Mouse (Mus musculus) MEL (cell line): ENCODE measurements around the gene Stx5a. TPM values are rescaled to one million over a fixed set of nuclear protein-coding genes. Genes with fewer than 3 reads are reported as not detected.

Experiments used
- DNase-seq: peaks from one replicate; pipeline ENCODE4 v3.0.0; 2011; ENCODE audit warnings: low read depth, low spot score
- H3K27ac ChIP-seq: 2 replicates; pipeline ENCODE4 v1.5.1; 2012; ENCODE audit warnings: low read depth, mild to moderate bottlenecking, control low read depth, low read length, moderate library complexity; ENCODE audit not compliant: control insufficient read depth
- H3K27me3 ChIP-seq, 2 experiments: fragments of 150-350 bp in 1 of 2; sonication (generic) in 1 of 2; 2 replicates each; pipeline ENCODE4 v1.6.1; 2012; ENCODE audit warnings: low read length in 2 of 2, mild to moderate bottlenecking in 2 of 2, improper control_type of control experiment in 1 of 2, moderate library complexity in 1 of 2; ENCODE audit not compliant: insufficient read depth in 2 of 2, control insufficient read depth in 1 of 2
- H3K36me3 ChIP-seq, 2 experiments: 2 replicates each; pipeline ENCODE4 v1.6.1; 2012 to 2014; ENCODE audit warnings: low read length in 2 of 2, improper control_type of control experiment in 1 of 2, inconsistent platforms in 1 of 2, mild to moderate bottlenecking in 1 of 2; ENCODE audit not compliant: insufficient read depth in 2 of 2, control insufficient read depth in 1 of 2
- H3K4me1 ChIP-seq, 2 experiments: fragments of 150-350 bp in 1 of 2; sonication (generic) in 1 of 2; 2 replicates each; pipeline ENCODE4 v1.6.1; 2012; ENCODE audit warnings: low read length in 2 of 2, improper control_type of control experiment in 1 of 2, mild to moderate bottlenecking in 1 of 2; ENCODE audit not compliant: insufficient read depth in 2 of 2, control insufficient read depth in 1 of 2
- H3K4me3 ChIP-seq, 2 experiments: fragments of 150-350 bp in 1 of 2; sonication (generic) in 1 of 2; 2 replicates each; pipeline ENCODE4 v1.5.1; 2012; ENCODE audit warnings: low read depth in 2 of 2, low read length in 2 of 2, mild to moderate bottlenecking in 2 of 2, moderate library complexity in 2 of 2, control low read depth in 1 of 2, improper control_type of control experiment in 1 of 2; ENCODE audit not compliant: control insufficient read depth in 1 of 2, insufficient read depth in 1 of 2
- H3K79me2 ChIP-seq: 2 replicates; pipeline ENCODE4 v1.6.1; 2012; ENCODE audit warnings: mild to moderate bottlenecking, low read length, moderate library complexity; ENCODE audit not compliant: control insufficient read depth, poor library complexity, insufficient read depth
- H3K9ac ChIP-seq: 2 replicates; pipeline ENCODE4 v1.6.1; 2012; ENCODE audit warnings: low read depth, mild to moderate bottlenecking, control low read depth, low read length, moderate library complexity; ENCODE audit not compliant: control insufficient read depth, poor library complexity, severe bottlenecking
- H3K9me3 ChIP-seq: fragments of 150-350 bp; sonication (generic); replicated peaks from 2 replicates; pipeline ENCODE4 v1.6.1; 2012; ENCODE audit warnings: mild to moderate bottlenecking, low read length, improper control_type of control experiment, moderate library complexity; ENCODE audit not compliant: insufficient read depth
- BHLHE40 ChIP-seq: IDR thresholded peaks from 2 replicates; pipeline ENCODE4 v1.6.1; 2012; ENCODE audit warnings: low read depth, mild to moderate bottlenecking, inconsistent platforms, low read length, improper control_type of control experiment, borderline replicate concordance
- CHD1 ChIP-seq: IDR thresholded peaks from 2 replicates; pipeline ENCODE4 v1.6.1; 2012; ENCODE audit warnings: low read depth, mild to moderate bottlenecking, inconsistent platforms, low read length, improper control_type of control experiment
- CHD2 ChIP-seq: IDR thresholded peaks from 2 replicates; pipeline ENCODE4 v1.6.1; 2011; ENCODE audit warnings: low read length, improper control_type of control experiment
- E2F4 ChIP-seq: IDR thresholded peaks from 2 replicates; pipeline ENCODE4 v1.6.1; 2011; ENCODE audit warnings: low read depth, low read length, improper control_type of control experiment, borderline replicate concordance
- ETS1 ChIP-seq: IDR thresholded peaks from 2 replicates; pipeline ENCODE4 v1.6.1; 2012; ENCODE audit warnings: low read depth, mild to moderate bottlenecking, inconsistent platforms, low read length, improper control_type of control experiment, moderate library complexity
- HCFC1 ChIP-seq: IDR thresholded peaks from 2 replicates; pipeline ENCODE4 v1.6.1; 2012; ENCODE audit warnings: low read depth, mild to moderate bottlenecking, inconsistent platforms, low read length, improper control_type of control experiment, moderate library complexity
- JUND ChIP-seq: IDR thresholded peaks from 2 replicates; pipeline ENCODE4 v1.6.1; 2011; ENCODE audit warnings: low read depth, mild to moderate bottlenecking, improper control_type of control experiment, low read length
- MAX ChIP-seq: IDR thresholded peaks from 2 replicates; pipeline ENCODE4 v1.6.1; 2011; ENCODE audit warnings: low read length, improper control_type of control experiment
- MAZ ChIP-seq: IDR thresholded peaks from 2 replicates; pipeline ENCODE4 v1.6.1; 2012; ENCODE audit warnings: low read depth, mild to moderate bottlenecking, inconsistent platforms, low read length, improper control_type of control experiment
- MXI1 ChIP-seq: IDR thresholded peaks from 2 replicates; pipeline ENCODE4 v1.6.1; 2011; ENCODE audit warnings: mild to moderate bottlenecking, low read depth, low read length, improper control_type of control experiment
- MYC ChIP-seq: IDR thresholded peaks from 2 replicates; pipeline ENCODE4 v1.6.1; 2011; ENCODE audit warnings: low read depth, mild to moderate bottlenecking, low read length, improper control_type of control experiment, moderate library complexity
- NELFE ChIP-seq: IDR thresholded peaks from 2 replicates; pipeline ENCODE4 v1.6.1; 2011; ENCODE audit warnings: low read depth, low read length, improper control_type of control experiment
- NRF1 ChIP-seq: IDR thresholded peaks from 2 replicates; pipeline ENCODE4 v1.6.1; 2014; ENCODE audit warnings: low read depth, mild to moderate bottlenecking, inconsistent platforms, low read length, improper control_type of control experiment, moderate library complexity; ENCODE audit not compliant: poor library complexity, insufficient read depth, severe bottlenecking
- POLR2A ChIP-seq, 2 experiments: IDR thresholded peaks; 2 replicates each; pipeline ENCODE4 v1.6.1; 2011 to 2012; ENCODE audit warnings: low read length in 2 of 2, mild to moderate bottlenecking in 2 of 2, control low read depth in 1 of 2, improper control_type of control experiment in 1 of 2, low read depth in 1 of 2, moderate library complexity in 1 of 2; ENCODE audit not compliant: control insufficient read depth in 1 of 2, insufficient read depth in 1 of 2, poor library complexity in 1 of 2
- SIN3A ChIP-seq: IDR thresholded peaks from 2 replicates; pipeline ENCODE4 v1.6.1; 2012; ENCODE audit warnings: low read length, improper control_type of control experiment, inconsistent platforms
- SMC3 ChIP-seq: IDR thresholded peaks from 2 replicates; pipeline ENCODE4 v1.6.1; 2011; ENCODE audit warnings: low read depth, low read length, improper control_type of control experiment
- TAL1 ChIP-seq: IDR thresholded peaks from 2 replicates; pipeline ENCODE4 v1.6.1; 2012; ENCODE audit warnings: mild to moderate bottlenecking, inconsistent platforms, low read length, moderate library complexity, mixed read lengths
- TBP ChIP-seq: IDR thresholded peaks from 2 replicates; pipeline ENCODE4 v1.8.0; 2011; ENCODE audit warnings: low read depth, low read length, improper control_type of control experiment
- TCF12 ChIP-seq: IDR thresholded peaks from 2 replicates; pipeline ENCODE4 v1.6.1; 2014; ENCODE audit warnings: low read depth, mild to moderate bottlenecking, inconsistent platforms, low read length, improper control_type of control experiment, moderate library complexity
- UBTF ChIP-seq: IDR thresholded peaks from 2 replicates; pipeline ENCODE4 v1.6.1; 2012; ENCODE audit warnings: low read depth, mild to moderate bottlenecking, inconsistent platforms, low read length, improper control_type of control experiment, moderate library complexity, borderline replicate concordance; ENCODE audit not compliant: insufficient read depth
- USF1 ChIP-seq: IDR thresholded peaks from 2 replicates; pipeline ENCODE4 v1.6.1; 2014; ENCODE audit warnings: low read depth, mild to moderate bottlenecking, inconsistent platforms, low read length, improper control_type of control experiment, moderate library complexity
- USF2 ChIP-seq, 2 experiments: IDR thresholded peaks; 2 replicates each; pipeline ENCODE4 v1.6.1; 2011 to 2012; ENCODE audit warnings: improper control_type of control experiment in 2 of 2, low read length in 2 of 2, borderline replicate concordance in 1 of 2, inconsistent platforms in 1 of 2, low read depth in 1 of 2, mild to moderate bottlenecking in 1 of 2; ENCODE audit not compliant: insufficient read depth in 1 of 2
- ZMIZ1 ChIP-seq: IDR thresholded peaks from 2 replicates; pipeline ENCODE4 v1.6.1; 2012; ENCODE audit warnings: low read depth, mild to moderate bottlenecking, inconsistent platforms, low read length, improper control_type of control experiment, moderate library complexity
- ZNF384 ChIP-seq: IDR thresholded peaks from 2 replicates; pipeline ENCODE4 v1.6.1; 2012; ENCODE audit warnings: low read depth, mild to moderate bottlenecking, inconsistent platforms, low read length, improper control_type of control experiment
- polyA plus RNA-seq, 2 experiments: library from polyadenylated mRNA; stranded (reverse) in 1 of 2; unstranded in 1 of 2; fragments of >175 nt in 1 of 2; fragments of >200 nt in 1 of 2; gene quantifications; 2 replicates each; pipeline versions ENCODE4 v1.2.1 to v1.2.4; 2012; ENCODE audit warnings: low replicate concordance in 2 of 2, low read depth in 1 of 2; ENCODE audit not compliant: insufficient read length in 2 of 2, insufficient read depth in 1 of 2, missing spikeins in 1 of 2
- total RNA-seq: library from RNA; depleted of rRNA; stranded (reverse); fragments of 300-350 nt; gene quantifications from 2 replicates; pipeline ENCODE4 v1.2.3, GENCODE M21; 2012

Stx5a gene
- total and polyA plus RNA-seq, 3 experiments = 28.7 to 50.0 TPM; not detected in 1

DNA sequence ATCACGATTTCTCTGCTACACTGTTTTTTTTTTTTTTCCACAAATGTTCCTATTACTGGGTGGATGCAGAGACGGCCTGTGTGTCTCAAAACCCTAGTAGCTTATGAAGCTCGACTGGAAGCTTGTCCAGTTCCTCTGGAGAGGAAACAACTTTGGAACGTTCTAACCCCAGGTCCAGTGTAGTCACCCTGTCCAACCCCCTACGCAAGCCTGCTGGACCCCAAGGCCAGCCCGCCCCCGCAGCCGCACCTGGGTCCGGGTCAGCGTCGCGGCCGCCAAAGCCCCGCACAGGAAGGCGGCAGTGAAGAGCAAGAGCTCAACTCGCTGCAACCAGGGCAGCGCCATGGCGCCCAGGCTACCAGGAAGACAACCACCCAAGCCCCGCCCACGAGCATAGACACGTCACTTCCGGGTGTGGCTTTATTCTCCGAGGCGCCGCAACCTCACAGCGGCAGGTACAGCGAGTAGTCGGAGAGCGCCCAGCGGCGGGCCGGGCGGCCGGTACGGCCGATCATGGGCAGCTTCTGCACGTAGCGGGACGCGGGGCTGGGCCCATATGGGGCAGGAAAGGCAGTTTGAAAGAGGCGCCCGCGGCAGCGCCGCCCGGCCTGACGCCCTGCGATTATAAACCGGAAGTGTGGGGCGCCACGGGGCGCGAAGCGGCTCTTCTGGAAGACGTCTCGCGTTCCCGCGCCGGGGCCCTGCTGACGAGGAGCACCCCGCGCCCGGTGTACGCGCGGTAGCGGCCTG, 33.0 kb downstream of the Stx5a start, which contains the start of gene Tmem179b (continued):
- peak; percentile 98 for TF ChIP-seq NELFE
- TF ChIP-seq TCF12 = peak; percentile 55; the same call in 1 of the 2 replicates
- peak; percentile 88 for TF ChIP-seq MAX
- no peak for TF ChIP-seq CHD2

- H3K79me2 ChIP-seq = peaks cover 21% of the 10 kb centered on the region
- peak overlapping the region; percentile 73 to 84 for H3K4me3 ChIP-seq
- peak overlapping the region; percentile 99 for H3K9ac ChIP-seq
- no peaks in the 10 kb centered on the region for H3K27me3 ChIP-seq
- peak; percentile 52 for DNase-seq
- H3K27ac ChIP-seq = peak overlapping the region; percentile 95
- H3K4me1 ChIP-seq = peaks cover 0 to 14% of the 10 kb centered on the region in 2 experiments; a peak in 2 of 4 replicates
- TF ChIP-seq CHD1 = peak; percentile 77; the same call in 1 of the 2 replicates
- no peak for TF ChIP-seq MXI1
- no peaks in the 10 kb centered on the region for H3K9me3 ChIP-seq
- peaks cover 8 to 19% of the 10 kb centered on the region in 2 experiments for H3K36me3 ChIP-seq
These were observed 33.8 kb downstream of the Stx5a start for GRCm38 (mm10) chr19:8774951-8775421.

DNA sequence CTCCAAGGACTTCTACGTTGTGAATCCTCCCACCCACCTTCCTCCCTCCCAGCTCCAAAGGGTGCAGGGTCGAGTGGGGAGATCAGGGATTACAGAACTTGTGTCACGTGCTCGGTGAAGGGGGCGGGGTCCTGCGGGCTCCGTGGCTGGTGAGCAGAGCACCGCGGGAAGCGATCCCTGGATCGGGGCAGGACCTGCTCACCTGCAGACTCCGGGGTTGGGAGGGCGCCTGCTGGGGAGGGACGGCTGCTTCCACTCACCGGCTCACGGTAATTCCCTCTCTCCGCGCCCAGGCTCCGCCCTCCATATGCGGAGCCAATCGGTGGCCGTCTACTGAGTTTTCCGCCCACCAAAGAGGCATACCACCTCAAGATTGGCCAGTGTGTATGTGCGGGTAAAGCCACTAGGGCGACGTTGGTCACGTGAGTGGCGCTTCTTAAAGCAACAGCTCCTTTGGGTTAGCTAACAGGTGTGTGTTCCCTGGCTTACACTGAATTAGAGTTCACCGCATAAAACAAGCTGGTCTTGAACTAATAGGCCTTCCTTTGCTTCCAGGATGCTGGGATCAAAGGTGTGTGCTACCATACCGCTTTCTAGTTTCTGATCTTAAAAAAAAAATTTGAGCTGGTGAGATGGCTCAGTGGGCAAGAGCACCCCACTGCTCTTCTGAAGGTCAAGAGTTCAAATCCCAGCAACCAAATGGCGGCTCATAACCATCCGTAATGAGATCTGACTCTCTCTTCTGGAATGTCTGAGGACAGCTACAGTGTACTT, 45.0 kb downstream of the Stx5a start, which contains the start of gene Taf6l:
TSS of gene Taf6l (minus strand) at position 410 of the 774 bp plus-strand sequence.
- H3K4me3 ChIP-seq = peak within 1 kb of the TSS; percentile 72 to 73
- peak within 1 kb of the TSS; percentile 72 for H3K9ac ChIP-seq
- H3K27ac ChIP-seq = peak within 1 kb of the TSS; percentile 31
- peaks cover 0 to 4% of the 10 kb centered on the region in 2 experiments; a peak in 1 of 4 replicates for H3K36me3 ChIP-seq
- H3K9me3 ChIP-seq = no peaks in the 10 kb centered on the region
- no peaks in the 10 kb centered on the region; the same call in 1 of the 2 replicates for H3K79me2 ChIP-seq
- peaks cover 3 to 7% of the 10 kb centered on the region in 2 experiments; a peak in 1 of 4 replicates for H3K4me1 ChIP-seq
- no peaks in the 10 kb centered on the region for H3K27me3 ChIP-seq
- DNase-seq = peak; percentile 98
- TF ChIP-seq ZMIZ1 (peak; percentile 82), USF1 (peak; percentile 95), NRF1 (no peak), TBP (peak; percentile 98), TAL1 (no peak), SIN3A (peak; percentile 94), UBTF (no peak), HCFC1 (peak; percentile 81), POLR2A (IDR thresholded peaks at IDR 0.05; ENCODE audit: control insufficient read depth in 1 of 2, insufficient read depth in 1 of 2, low read depth in 1 of 2, low read length in 2 of 2, poor library complexity in 1 of 2) (peak; percentile 65 to 80; a peak in 3 of 4 replicates), MXI1 (peak; percentile 93), E2F4 (no peak; the same call in 1 of the 2 replicates), CHD2 (no peak), MYC (peak; percentile 75), NELFE (peak; percentile 67), CHD1 (no peak), ETS1 (no peak), JUND (no peak), ZNF384 (0 out of 2 replicates have a peak, but pooled peaks have one; percentile 27), USF2 (IDR thresholded peaks at IDR 0.05; ENCODE audit: borderline replicate concordance in 1 of 2, insufficient read depth in 1 of 2, low read depth in 1 of 2, low read length in 2 of 2) (peak; percentile 79 to 93), TCF12 (peak; percentile 38; the same call in 1 of the 2 replicates), SMC3 (no peak), BHLHE40 (peak; percentile 97), MAZ (0 out of 2 replicates have a peak, but pooled peaks have one; percentile 50), MAX (peak; percentile 91)
